Mouse (Mus musculus) adrenal gland, adult 18-20 months (tissue): ENCODE measurements at regions not wholly inside any gene's neighbourhood (a gene's known extent, or its start where the extent isn't known, plus 50 kb on each side); places are given as distances from the start of the nearest gene placed in this dataset.

Source experiments
- DNase-seq, 2 experiments: peaks; one replicate each; pipeline ENCODE4 v3.0.0; 2021 to 2022; ENCODE audit warnings: low spot score in 2 of 2

DNA sequence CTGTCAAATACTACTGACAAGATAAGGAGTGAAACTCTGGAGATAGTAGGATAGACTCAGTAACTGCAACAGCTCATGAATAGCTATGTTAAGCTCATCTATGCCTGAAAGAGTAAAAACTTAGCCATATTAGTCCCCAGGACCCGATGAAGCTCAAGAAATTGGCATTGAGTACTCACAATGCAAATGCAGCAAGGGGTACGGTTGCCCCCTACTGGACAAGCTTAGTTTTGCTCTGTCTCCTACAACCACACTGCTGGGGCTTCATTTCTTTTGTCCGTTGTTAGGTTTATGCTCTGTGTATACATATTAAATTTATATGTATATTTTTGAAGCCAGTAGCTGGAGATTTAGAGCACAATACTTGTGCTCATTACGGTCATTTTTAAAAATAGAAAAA, 74.4 kb upstream of the Mup5 start:
- DNase-seq = peak in 1 of 2 experiments; percentile 3

- DNase-seq = no peak
Observed at GRCm38 (mm10) chr4:61902136-61902535, 67.1 kb upstream of the Mup5 start.

GRCm38 (mm10) chr4:61898184-61898583, 63.2 kb upstream of the Mup5 start:
- no peak for DNase-seq

DNA sequence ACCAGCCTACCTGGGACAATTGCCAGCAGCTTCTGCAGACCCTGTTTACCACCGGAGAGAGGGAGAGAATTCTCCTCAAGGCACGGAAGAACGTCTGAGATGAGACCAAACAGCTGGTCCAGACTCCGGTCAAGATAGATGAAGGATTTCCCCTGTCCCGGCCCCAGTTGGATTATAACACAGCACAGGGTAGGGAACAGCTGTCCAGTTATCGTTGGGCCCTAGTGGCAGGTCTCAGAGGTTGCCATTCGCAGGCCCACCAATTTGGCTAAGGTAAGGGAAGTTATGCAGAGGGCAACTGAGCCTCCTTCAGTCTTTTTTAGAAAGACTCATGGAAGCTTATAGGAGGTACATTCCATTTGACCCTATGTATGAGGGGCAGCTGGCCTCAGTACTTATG, 62.1 kb upstream of the Mup5 start:
- no peak for DNase-seq
